Mouse (Mus musculus) induced T-regulatory cell, adult 2 months (primary cell): ENCODE data around the gene Tenm4.

ENCODE experiments used
- DNase-seq: peaks from one replicate; pipeline ENCODE4 v3.0.0-alpha.2; 2012; ENCODE audit warnings: low read depth

Gene Tenm4

DNA sequence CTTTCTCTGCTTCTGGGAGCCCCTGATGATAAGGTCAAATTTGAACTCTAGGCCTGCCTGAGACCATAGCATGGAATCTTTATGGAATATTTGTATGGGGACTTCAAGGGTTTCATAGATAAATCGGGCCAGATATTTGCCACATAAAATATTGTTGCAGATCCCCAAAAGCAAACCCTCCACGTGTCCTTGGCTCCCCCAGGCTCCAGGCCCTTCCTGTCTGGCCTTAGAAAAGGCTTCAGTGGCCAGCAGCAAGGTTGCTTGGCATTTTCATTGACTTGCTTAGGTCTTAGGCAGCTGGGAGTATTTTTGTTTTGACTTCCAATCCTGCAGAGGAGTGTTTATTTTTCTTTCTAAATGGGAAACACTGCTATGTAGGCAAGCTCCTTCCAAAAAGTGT is 477.6 kb downstream of the Tenm4 start:
- DNase-seq: no peak

DNA sequence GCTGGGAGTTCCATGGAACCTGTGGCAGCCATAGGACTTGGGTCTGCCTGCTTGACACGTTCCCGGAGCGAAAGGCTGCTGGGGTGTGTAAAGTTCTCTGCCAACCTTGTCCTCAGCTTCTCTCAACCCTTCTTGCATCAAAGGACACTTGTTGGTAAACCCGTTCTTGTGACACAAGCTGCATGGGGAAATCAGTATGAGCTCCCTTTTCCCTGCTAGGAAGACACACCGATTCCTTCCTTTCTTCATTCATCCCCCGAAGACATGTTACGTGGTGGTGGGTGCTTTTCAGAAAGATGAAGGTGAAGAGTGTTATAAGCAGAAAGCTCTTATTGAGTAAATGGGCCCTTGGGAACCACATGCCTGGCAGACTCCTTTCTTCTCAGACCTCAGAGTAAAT is 478.1 kb downstream of the Tenm4 start:
- no peak for DNase-seq

DNA sequence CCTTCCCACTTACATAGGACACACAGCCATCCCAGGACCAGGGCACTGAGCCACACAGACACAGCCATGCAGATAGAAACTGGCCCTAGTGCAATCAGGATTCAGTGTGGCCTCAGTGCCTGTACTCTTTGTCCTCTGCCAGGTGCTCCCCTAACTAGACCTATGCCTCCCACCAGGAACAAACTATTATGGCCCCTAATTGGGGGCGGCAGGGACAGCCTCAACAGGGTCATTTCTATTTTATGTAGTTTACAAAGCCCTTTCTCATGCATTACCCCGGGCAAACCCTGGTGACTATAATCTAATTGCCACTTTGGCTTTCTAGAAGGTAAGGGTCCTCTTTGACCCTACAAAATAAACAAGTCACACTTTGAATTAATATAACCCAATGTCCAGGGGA is 479.4 kb downstream of the Tenm4 start:
- DNase-seq: no peak

DNA sequence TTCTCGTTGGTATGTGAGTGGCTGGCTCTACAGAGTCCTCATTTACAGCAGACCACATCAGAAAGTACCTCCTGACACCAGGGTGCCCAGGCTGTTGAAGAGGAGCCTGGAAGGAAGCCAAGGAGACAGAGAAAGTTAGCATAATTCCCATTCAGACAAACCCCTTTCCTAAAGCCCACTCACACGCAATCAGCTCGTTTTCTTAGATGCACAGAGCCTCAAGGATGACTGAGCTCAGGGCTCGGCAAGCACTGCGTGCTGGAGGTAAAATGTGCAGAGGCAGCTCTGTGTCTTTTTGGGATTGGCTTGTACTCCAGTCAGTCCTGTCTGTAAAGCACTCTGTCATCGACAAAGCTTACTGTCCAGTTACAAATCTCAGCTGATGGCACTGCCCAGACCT is 480.0 kb downstream of the Tenm4 start:
- no peak for DNase-seq

DNA sequence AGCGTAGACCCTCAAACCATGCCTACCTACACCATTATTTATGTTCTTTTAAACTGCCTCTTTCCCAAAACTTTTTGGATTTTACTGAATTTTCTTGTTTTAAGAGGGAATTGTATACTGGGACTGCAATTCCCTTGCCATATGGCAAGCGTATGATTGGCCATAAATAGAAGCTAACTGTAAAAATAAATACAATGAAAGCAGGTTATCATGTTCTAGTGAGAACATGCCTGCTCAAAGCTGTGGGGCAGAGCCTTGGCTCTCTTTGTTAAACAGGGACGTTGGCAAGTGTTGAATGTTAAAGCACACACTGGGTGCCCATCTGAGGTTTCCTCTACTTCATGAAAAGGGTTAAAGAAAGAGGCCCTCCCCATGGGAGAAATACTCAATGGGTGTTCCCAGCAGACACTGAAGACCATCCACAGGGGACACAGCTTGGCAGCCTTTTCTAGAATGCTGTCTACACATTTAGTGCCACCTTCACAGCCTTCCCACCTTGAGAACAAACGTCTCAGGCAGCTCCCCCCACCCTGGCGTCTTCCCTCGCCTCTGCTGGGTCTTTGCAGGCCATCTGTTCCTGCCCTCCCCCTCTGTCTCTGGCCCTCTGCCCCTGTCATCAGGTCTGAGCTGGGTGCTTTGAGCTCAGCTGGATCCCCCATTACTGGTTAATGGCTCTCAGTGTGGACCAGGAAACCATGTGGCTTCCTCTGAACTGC is 480.7 kb downstream of the Tenm4 start:
- DNase-seq: no peak

DNA sequence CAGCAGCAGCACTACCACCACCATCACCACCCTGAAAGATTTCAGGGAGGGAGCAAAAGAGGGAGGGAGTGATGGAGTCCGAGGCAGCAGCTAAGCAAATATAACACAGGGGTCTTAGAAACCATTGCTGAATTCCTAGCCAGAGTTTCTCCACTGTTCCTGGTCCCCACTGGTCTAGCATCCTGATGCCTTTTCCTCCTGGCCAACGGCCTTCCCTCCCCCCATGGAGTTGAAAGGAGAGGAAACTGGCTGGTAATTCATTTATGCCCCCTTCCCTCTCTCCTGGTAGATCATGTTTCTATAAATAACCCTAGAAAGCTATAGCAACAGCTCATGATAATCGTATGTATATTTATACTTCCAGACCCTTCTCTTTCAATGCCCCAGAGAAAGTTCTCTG is 481.8 kb downstream of the Tenm4 start:
- DNase-seq: no peak

DNA sequence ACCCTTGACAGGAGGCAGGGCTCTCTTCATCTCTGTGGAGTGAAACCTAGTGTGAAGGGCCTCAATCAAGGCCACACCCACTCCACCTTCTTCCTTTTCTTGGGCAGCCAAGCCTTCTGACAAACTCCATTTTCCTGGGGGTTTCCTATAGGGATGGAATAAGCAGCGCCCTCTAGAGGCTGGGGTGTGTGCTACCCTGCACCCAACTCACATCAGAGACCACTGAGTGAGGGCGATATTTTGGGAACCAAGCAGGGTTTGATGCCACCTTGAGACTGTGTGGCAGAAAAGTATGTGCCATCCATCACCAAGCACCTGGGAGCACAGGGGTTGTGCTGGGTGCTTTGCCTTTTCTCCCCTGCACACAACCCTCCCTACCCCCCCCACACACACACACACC is 483.2 kb downstream of the Tenm4 start:
- peak; percentile 2 for DNase-seq

DNA sequence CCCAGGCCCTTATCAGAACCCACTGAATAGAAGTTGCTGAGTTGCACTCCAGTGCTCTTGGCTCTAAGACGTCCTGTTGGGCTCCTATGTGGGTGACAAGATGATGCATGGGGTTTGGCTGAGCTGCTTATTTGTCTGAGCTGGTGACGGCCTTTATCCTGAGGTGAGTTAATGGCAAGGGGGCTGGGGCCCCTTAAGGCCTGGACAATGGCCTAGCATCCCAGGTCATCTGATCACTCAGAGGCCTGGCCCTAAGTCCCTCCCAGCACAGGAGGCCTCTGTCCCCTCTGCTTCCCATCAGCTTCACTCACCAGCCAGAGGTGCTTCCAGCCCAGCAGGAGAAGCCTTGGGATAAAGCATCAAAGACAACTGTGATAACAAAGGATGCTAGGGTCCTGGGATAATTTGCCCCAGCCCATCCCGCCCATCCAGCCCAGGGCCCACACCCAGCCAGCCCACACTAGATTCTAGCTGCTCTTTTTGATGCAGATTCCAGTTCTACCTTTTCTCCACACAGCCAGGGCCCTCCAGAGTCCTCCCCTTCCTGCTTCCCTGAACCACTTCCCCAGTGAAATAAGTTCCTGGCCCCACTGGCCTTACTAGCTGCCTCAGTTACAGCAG is 484.2 kb downstream of the Tenm4 start:
- no peak for DNase-seq

DNA sequence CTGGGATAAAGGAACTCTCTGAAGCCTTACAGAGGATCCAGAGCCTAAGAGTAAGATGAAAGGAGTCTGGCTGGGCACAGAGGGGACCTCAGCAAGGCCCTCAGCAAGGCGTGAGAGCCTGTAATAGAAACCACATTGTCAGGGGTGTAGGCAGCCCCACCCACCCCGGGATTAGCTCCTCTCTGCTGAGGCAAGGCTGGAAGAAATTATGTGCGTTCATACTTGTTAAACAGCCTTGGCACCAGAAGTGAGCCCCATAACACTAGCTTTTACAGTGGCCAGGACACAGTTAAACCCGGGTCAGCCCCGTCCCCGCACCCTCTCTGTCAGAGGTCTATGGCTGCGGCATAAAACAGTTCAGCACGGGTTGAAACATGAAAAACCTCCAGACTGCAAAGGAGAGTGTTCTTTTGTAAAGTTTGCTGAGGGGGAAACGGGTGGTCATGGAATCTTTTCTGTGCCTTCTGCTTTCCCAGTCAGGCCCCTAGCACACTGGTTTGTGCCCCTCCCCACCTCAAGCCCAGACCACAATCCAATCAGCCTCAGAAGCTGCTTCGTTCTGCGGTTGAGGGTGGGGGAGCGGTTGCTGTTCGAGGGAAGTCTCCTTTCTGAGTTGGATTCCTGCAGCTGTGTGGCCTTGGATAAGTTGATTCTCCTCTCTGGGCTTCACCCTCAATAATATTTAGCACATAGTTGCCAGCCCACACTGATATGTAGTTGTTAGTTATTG is 486.2 kb downstream of the Tenm4 start:
- no peak for DNase-seq

DNA sequence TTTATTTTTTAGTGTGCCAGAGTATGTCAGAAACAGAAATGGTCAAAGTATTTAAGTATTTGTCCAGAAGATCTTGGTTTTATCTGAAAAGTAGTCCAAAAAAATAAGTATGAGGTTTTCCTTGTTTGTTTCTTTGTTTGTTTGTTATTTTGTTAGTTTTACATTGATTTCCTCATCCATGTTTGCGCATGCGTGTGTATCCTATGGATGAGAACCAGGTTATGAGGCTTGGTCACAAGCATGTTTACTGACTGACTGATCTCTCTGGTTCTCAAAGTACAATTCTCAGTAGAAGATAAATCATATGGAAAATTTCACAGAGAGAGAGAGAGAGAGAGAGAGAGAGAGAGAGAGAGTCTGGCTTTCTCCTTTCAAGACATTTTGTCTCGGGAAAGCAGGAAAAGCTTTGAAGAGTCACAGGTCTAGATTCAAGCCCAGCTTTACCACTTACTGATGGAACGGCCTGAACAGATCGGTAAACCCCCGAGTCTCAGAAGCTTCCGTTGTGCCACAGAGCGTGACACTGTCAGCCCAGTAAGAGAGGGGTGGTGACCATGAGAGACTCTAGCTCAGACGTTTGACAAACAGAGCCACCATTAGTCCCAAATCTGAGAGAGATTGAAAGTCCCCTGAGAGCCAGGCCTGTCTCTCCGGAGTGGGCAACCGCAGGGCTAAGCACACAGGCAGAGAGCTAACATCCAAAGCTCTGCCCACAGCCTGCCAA is 487.0 kb downstream of the Tenm4 start:
- no peak for DNase-seq

DNA sequence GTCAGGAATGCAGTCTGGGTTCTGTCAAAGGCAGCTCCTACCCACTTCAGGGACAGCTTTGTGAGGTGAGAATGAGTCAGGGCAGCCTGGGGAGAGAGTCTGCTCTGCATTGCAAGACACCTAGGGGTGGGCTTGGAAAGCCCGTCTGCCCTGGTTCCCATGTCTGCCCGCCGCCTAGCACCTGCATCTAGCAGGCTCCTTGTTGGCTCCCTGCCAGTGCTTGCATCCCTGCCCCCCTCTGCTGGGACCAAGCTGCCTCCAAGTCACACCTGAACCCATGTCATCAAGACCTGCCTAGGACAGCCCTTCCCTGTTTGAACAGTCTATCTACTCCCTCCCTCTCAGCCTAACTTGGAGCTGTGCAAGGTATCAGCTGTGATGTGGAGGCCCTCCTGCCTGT is 489.9 kb downstream of the Tenm4 start:
- no peak for DNase-seq

DNA sequence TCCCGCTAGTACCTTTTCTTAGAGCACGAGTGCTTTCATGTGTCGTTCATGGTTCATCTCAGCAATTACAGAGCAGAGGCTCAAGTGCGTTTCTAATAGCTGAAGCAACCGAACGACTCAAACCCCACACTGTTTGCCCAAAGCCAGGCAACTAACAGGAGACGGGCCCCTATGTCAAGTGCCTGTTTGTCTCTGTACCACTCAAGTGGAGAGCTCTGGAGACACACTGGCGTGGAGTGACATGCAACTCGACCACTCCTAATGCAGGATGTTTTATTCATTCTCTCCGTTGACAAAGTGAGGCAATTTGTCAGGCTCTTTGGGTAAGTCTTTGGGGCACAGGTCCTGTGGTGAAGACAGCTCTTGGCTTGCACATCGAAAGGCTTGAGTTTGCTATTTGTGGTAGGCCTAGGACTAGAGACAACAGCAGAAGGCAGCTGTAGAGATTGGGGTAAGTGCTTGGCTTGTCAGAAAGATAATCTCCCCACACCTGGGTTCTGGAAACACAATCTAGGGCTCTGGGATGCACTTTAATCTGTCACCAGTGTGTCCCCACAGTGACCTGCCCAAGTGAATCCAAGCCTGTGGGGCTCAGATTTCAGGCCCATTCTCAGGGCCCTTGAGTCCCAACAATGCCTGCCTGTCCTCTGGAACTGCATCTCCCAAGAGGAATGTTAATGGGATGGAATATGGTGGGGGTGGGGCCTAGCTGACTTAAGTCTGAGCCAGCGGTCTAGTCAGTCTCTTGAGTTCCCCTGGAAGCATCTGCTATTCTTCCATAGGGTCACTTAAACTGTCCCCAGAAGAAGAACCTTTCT is 490.5 kb downstream of the Tenm4 start:
- DNase-seq: no peak

DNA sequence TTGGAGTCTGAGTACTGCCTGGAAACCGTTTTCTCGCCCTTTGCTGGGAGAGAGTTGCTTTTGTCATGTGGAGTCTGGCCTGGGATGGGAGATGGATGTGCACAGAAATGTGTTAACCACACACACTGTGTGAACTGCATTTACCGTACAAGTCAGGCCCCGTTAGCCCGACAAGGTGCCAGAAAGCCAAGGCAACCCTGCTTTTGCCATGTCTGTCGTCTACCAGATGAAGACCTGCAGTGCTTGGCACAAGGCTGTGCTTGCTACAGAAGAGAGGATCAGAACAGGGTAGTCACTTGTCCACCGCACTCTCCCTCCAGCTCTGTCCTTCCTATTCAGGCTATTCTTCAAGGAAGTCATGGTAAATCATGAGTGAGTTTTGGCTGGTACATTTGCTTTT is 492.3 kb downstream of the Tenm4 start:
- DNase-seq: no peak

DNA sequence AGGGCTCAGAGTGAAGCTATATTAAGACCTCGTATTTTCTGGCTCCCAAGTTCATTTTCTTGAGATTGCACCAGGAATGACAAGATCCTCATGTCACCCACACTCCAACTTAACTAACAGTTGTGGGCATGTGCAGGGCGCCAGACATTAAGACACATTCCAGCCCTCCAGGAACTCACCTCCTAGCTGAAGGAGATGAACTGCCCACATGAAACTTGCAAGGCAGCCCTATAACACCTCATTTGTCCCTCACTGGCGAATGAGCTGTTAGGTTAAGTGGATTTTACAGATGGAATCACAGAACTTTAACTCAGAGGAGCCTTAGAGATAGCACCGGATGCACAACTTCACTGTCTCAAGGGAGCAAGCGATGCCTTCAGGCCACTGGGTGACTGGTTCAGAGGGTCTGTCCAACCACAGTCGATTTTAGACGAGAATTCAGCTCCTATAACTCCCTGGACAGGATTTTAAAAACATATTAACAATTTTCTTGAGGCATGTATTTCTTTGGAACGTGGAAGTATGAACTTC is 495.4 kb downstream of the Tenm4 start:
- DNase-seq: no peak

DNA sequence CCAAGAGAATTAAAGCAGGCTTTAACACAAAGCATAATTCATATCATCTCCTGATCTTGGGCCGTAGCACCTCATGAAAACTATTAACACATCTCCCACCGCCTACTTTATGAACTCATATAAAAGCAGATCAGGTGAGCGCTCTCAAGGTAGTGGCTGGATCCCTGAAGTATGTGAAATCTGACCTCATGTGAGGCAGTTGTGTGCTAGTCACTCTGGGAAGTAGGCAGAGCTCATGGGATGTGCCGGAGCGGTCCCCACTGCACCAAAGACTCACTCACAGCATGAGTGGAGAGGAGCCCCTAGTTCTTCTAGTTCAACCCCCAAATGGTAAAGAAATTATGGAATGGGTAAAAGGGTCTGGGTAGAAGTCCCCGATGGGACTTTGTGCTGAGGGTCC is 496.6 kb downstream of the Tenm4 start:
- no peak for DNase-seq

DNA sequence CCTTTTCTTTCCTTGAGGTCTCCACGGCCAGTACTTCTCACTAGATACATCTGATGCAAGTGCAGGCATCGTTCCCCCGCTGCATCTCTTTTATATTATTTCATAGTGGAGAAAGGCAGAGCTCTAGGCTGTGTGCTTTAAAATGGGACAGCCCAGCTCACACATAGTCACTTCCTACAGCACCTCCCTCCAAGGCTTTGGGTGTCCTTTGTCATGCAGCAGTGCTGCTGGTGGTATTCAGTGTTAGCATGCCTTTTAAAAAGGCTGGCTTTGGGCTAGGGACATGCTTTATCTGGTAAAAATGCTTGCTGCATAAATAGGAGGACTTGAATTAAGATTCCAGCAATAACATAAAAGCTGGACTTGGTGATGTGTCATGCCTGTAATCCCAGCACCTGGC is 499.0 kb downstream of the Tenm4 start:
- DNase-seq: no peak

DNA sequence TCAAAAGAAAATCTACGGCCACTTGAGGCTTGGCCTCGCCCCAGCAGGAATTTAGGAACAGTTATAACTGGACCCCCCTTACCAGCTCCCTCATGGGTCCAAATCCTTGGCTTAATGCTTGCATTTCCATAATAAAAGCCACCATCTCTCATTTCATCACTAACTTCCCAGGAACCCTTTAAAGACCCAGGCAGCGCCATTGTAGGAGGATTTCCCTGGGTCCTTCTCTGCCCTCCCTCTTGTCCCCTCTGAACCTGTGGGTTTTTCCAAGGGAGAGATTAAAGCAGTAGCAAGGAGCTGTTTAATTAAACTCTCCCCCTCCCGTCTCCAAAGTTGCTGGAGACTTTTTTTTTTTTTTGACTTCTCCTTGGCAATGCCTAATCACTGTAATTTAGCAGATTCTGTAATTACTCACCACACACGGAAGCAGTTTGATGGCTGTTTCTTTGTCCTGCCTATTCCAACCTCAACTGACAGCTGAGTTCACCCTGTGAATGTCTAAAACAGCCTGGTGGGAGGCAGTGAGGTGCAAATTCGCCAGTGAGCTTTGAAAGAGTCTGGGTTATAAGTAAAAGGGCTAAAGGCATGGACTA is 501.4 kb downstream of the Tenm4 start:
- no peak for DNase-seq

DNA sequence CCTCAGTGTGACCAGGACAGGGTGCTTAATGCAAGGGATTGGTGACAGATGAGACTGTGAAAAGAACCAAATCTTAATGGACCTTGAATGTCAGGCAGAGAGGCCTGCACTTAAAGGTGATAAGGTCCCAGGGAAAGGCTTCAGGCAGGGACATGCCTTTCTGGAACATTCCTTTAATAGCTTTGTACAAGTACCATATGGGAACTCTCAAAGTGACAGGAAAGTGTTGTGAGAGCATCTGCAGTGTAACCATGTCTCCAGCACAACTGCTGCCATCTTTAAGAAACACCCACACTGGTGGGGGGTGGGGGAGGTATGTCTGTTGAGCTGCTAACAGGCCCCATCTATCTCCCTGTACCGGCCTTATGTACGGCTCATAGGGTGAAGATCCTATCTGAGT is 506.0 kb downstream of the Tenm4 start:
- no peak for DNase-seq

DNA sequence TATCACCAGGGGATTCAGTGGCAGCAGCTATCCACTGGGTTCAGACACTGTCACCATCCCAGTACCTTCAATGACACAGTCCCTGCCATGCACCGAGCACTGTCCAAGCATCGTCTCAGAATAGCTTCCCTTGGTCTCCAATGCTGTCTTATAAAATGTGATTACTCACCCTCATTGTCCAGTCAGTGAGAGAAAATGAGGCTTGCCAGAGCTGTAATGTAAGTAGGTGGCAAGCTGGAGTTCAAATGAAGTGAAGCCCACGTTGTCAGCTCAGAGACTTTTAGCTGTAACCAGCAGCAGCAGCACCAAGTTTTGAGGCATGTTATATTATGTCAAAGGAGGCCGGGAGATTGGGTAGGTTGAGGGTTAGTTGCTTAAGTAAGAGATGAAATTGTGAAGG is 507.2 kb downstream of the Tenm4 start:
- no peak for DNase-seq

DNA sequence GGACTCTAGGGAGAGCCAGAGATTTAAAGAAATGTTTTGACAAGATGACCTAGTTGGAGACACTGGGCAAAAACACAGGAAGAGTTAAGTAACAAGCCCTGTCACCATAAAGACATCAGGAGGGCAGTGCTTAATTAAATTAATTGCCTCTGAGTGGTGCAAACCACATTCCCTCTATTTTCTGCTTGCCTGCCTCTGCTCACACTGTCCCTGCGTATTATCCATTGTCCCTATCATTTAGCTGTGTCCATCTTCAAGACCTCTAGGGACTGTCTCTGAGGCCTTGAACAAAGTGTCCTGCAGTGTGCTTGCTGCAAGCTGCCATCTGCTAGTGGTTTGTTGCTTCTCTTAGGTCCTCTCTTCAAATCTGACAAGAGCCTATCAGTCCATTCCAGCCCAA is 508.7 kb downstream of the Tenm4 start:
- no peak for DNase-seq

DNA sequence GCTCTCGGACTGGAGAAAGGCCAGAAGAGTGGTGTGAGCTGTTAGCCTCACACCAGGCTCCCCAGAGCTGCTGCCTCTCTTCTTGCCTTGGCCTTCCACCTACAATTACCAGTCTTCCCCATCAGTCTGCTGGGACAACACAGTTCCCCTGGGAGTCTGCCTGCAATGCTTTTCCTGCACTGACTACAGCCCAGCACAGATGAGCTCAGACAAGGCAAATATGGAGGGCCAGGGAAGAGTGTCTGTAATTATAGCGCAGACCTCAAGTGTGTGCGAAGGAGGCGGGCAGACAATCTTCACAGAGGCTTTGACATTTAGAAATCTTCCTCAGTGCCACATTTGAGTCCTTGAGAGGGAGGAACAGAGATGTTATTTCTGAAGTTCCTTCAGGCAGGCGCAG is 509.4 kb downstream of the Tenm4 start:
- no peak for DNase-seq
